Mouse (Mus musculus) E14TG2a.4 (cell line): ENCODE measurements around the gene Brd3os.

Source experiments
- CTCF ChIP-seq: conservative IDR thresholded peaks from 2 replicates; pipeline ENCODE4 v1.5.1; 2014; ENCODE audit warnings: low read length
- NANOG ChIP-seq: IDR thresholded peaks from 2 replicates; pipeline ENCODE4 v1.6.1; 2014; ENCODE audit warnings: borderline replicate concordance, low read length, mixed read lengths
- POU5F1 ChIP-seq: IDR thresholded peaks from 2 replicates; pipeline ENCODE4 v1.6.1; 2014; ENCODE audit warnings: low read length, borderline replicate concordance

DNA sequence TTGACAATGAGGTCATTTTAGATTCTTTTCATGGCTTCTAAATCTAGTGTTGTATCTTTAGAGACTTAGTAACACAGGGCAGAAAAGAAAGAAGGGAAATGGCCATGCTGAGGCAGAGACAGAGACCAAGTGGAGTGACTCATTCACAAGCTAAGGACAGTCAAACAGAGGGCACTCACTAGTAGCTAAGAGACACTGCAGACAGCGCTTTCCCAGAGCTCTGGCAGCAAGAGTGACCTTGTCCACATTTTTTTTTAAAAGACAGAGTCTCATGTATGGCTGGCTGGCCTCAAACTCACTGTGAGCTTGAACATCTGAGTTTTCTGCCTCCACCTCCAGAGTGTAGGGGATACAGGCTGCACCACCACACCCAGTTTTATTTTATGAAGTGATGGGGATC, 4.2 kb upstream of the Brd3os start:
- TF ChIP-seq CTCF (no peak), NANOG (no peak), POU5F1 (no peak)
